ENCODE assay signal across 10 mouse cellular contexts in genomic region chr8:121377680-121378079, GRCm38 (mm10).
A peak's percentile ranks its signal among the peaks of the same experiment; 100 is the strongest.
DNase-seq lines count a peak whose midpoint lies in the region; ATAC-seq and TF ChIP-seq lines count a peak whose summit lies in the region.
"Had no signal": no experiment of that assay in that cellular context is flagged by ENCODE, and none has a peak within 500 bp of the region (broad histone marks: within the 10 kb centered on the region; RNA-seq: fewer than 3 reads in every experiment).

No protein-coding gene starts in this region.

- H3K9me3 ChIP-seq in hindbrain, embryonic 12.5 days (replicated peaks): no peaks in the 10 kb centered on the region
- H3K9me3 ChIP-seq in hindbrain, postnatal 0 days (ENCODE audit: low read length): no peaks in the 10 kb centered on the region
- H3K9me3 ChIP-seq in embryonic facial prominence, embryonic 12.5 days: no peaks in the 10 kb centered on the region
- H3K9me3 ChIP-seq in kidney, embryonic 16.5 days (ENCODE audit: low read length): no peaks in the 10 kb centered on the region
- no peaks in the 10 kb centered on the region for H3K9me3 ChIP-seq in neural tube, embryonic 11.5 days (ENCODE audit: control insufficient read depth, low read length)

- no peaks in the 10 kb centered on the region for H3K36me3 ChIP-seq in hindbrain, embryonic 12.5 days
- H3K36me3 ChIP-seq in hindbrain, postnatal 0 days (ENCODE audit: insufficient read depth, low read length): no peaks in the 10 kb centered on the region
- H3K36me3 ChIP-seq in embryonic facial prominence, embryonic 12.5 days: no peaks in the 10 kb centered on the region
- no peaks in the 10 kb centered on the region for H3K36me3 ChIP-seq in kidney, embryonic 16.5 days (ENCODE audit: insufficient read depth, low read length)
- no peaks in the 10 kb centered on the region for H3K36me3 ChIP-seq in neural tube, embryonic 11.5 days (ENCODE audit: control insufficient read depth, insufficient read depth, low read length)

- peak overlapping the region; percentile 32; the same call in 1 of the 2 replicates for H3K27ac ChIP-seq in hindbrain, embryonic 12.5 days
- no peak overlapping the region for H3K27ac ChIP-seq in hindbrain, postnatal 0 days
- H3K27ac ChIP-seq in embryonic facial prominence, embryonic 12.5 days: peak overlapping the region; percentile 78
- H3K27ac ChIP-seq in kidney, embryonic 16.5 days (ENCODE audit: low read length): peak overlapping the region; percentile 85
- no peak overlapping the region for H3K27ac ChIP-seq in neural tube, embryonic 11.5 days (ENCODE audit: low read depth, low read length)

- 13% methylated on average over 10 of the region's 10 CpGs for WGBS in hindbrain, embryonic 12.5 days
- WGBS in hindbrain, postnatal 0 days: 31% methylated on average over 10 of the region's 10 CpGs
- 4% methylated on average over 10 of the region's 10 CpGs for WGBS in embryonic facial prominence, embryonic 12.5 days
- whole genome bisulfite sequencing in kidney, embryonic 16.5 days: 11% methylated on average over 10 of the region's 10 CpGs
- 5% methylated on average over 10 of the region's 10 CpGs for WGBS in neural tube, embryonic 11.5 days

- no peak for TF ChIP-seq CTCF in hindbrain, postnatal 0 days (IDR thresholded peaks at IDR 0.05; ENCODE audit: low read depth)

- ATAC-seq in hindbrain, embryonic 12.5 days (ENCODE audit: low FRiP score): no peak
- no peak for ATAC-seq in hindbrain, postnatal 0 days
- ATAC-seq in embryonic facial prominence, embryonic 12.5 days (ENCODE audit: insufficient number of reproducible peaks, insufficient read depth, low FRiP score, low TSS enrichment): peak; percentile 71
- peak; percentile 80 for ATAC-seq in kidney, embryonic 16.5 days (ENCODE audit: low FRiP score, low TSS enrichment)
- no peak for ATAC-seq in neural tube, embryonic 11.5 days (ENCODE audit: insufficient read depth, low FRiP score, low TSS enrichment)

- H3K4me1 ChIP-seq in hindbrain, embryonic 12.5 days: peaks cover 28% of the 10 kb centered on the region
- 0 out of 2 replicates have a peak, but pooled peaks cover 3% of the 10 kb centered on the region for H3K4me1 ChIP-seq in hindbrain, postnatal 0 days (ENCODE audit: insufficient read depth, low read length)
- H3K4me1 ChIP-seq in embryonic facial prominence, embryonic 12.5 days: peaks cover 43% of the 10 kb centered on the region
- H3K4me1 ChIP-seq in kidney, embryonic 16.5 days (ENCODE audit: insufficient read depth, low read length): peaks cover 90% of the 10 kb centered on the region
- H3K4me1 ChIP-seq in neural tube, embryonic 11.5 days (ENCODE audit: control insufficient read depth, insufficient read depth, low read length): peaks cover 25% of the 10 kb centered on the region

- H3K4me3 ChIP-seq in hindbrain, embryonic 12.5 days: no peak overlapping the region
- H3K4me3 ChIP-seq in hindbrain, postnatal 0 days (ENCODE audit: low read length): no peak overlapping the region
- no peak overlapping the region for H3K4me3 ChIP-seq in embryonic facial prominence, embryonic 12.5 days
- no peak overlapping the region for H3K4me3 ChIP-seq in kidney, embryonic 16.5 days (ENCODE audit: low read length)
- no peak overlapping the region for H3K4me3 ChIP-seq in neural tube, embryonic 11.5 days (ENCODE audit: low read depth, low read length)

- no peak for DNase-seq in hindbrain, postnatal 0 days (ENCODE audit: low spot score)
- peak; percentile 49 for DNase-seq in neural tube, embryonic 11.5 days (ENCODE audit: low spot score)
- no peak for DNase-seq in right cerebral cortex, postnatal 36 days (ENCODE audit: low spot score in 2 of 2)
- DNase-seq in lung, postnatal 36 days: no peak
- DNase-seq in lung, adult 18-20 months: no peak
- DNase-seq: adrenal gland, postnatal 36 days; gastrocnemius, postnatal 14 days had no signal

- H3K4me2 ChIP-seq in hindbrain, embryonic 12.5 days (replicated peaks): no peak overlapping the region
- no peak overlapping the region for H3K4me2 ChIP-seq in hindbrain, postnatal 0 days (ENCODE audit: low read depth, low read length)
- peak overlapping the region; percentile 18; the same call in 1 of the 2 replicates for H3K4me2 ChIP-seq in embryonic facial prominence, embryonic 12.5 days (replicated peaks)
- H3K4me2 ChIP-seq in kidney, embryonic 16.5 days (replicated peaks; ENCODE audit: low read depth, low read length): no peak overlapping the region
- H3K4me2 ChIP-seq in neural tube, embryonic 11.5 days (ENCODE audit: low read depth): no peak overlapping the region

- H3K27me3 ChIP-seq in hindbrain, embryonic 12.5 days: no peaks in the 10 kb centered on the region
- H3K27me3 ChIP-seq in hindbrain, postnatal 0 days (ENCODE audit: insufficient read depth, low read length): no peaks in the 10 kb centered on the region
- H3K27me3 ChIP-seq in embryonic facial prominence, embryonic 12.5 days: 0 out of 2 replicates have a peak, but pooled peaks cover 3% of the 10 kb centered on the region
- H3K27me3 ChIP-seq in kidney, embryonic 16.5 days (ENCODE audit: insufficient read depth, low read length): no peaks in the 10 kb centered on the region
- H3K27me3 ChIP-seq in neural tube, embryonic 11.5 days (ENCODE audit: control insufficient read depth, insufficient read depth, low read length): no peaks in the 10 kb centered on the region

- no peak overlapping the region for H3K9ac ChIP-seq in hindbrain, embryonic 12.5 days
- H3K9ac ChIP-seq in hindbrain, postnatal 0 days (replicated peaks; ENCODE audit: low read length): no peak overlapping the region
- no peak overlapping the region for H3K9ac ChIP-seq in embryonic facial prominence, embryonic 12.5 days
- peak overlapping the region; percentile 40; the same call in 1 of the 2 replicates for H3K9ac ChIP-seq in kidney, embryonic 16.5 days (replicated peaks; ENCODE audit: low read length)
- peak overlapping the region; percentile 5; the same call in 1 of the 2 replicates for H3K9ac ChIP-seq in neural tube, embryonic 11.5 days (ENCODE audit: low read length)

Comparison
In these comparisons a context has a peak if more than half of its experiments do, and no peak if none do; other contexts are left out.
1. H3K27ac ChIP-seq: peak in hindbrain, embryonic 12.5 days (single experiment), embryonic facial prominence, embryonic 12.5 days (single experiment) and kidney, embryonic 16.5 days (single experiment); none in hindbrain, postnatal 0 days (single experiment) and neural tube, embryonic 11.5 days (single experiment).
2. ATAC-seq: peak in embryonic facial prominence, embryonic 12.5 days (single experiment) and kidney, embryonic 16.5 days (single experiment); none in hindbrain, embryonic 12.5 days (single experiment), hindbrain, postnatal 0 days (single experiment) and neural tube, embryonic 11.5 days (single experiment).
3. H3K9ac ChIP-seq: peak in kidney, embryonic 16.5 days (single experiment) and neural tube, embryonic 11.5 days (single experiment); none in hindbrain, embryonic 12.5 days (single experiment), hindbrain, postnatal 0 days (single experiment) and embryonic facial prominence, embryonic 12.5 days (single experiment).